Mouse (Mus musculus) gastrocnemius, postnatal 10 days (tissue): ENCODE results near the gene Ppp2r5a. TPM values are rescaled to one million over a fixed set of nuclear protein-coding genes. Genes with fewer than 3 reads are reported as not detected.
"Not testable (repeated sequence)": the region's sequence is repeated elsewhere in the genome, so short reads cannot be mapped to it uniquely, and the experiment has no call there.

ENCODE experiments used
- DNase-seq: peaks from one replicate; pipeline ENCODE4 v3.0.0; 2021; ENCODE audit warnings: mixed read lengths
- long read RNA-seq, 2 experiments: library from polyadenylated mRNA; stranded (forward); transcript quantifications; one replicate each; pipeline ENCODE4 v2.0.0; 2021
- total RNA-seq, 2 experiments: library from RNA; stranded (reverse); gene quantifications; 2 replicates each; pipeline ENCODE4 v1.2.3; 2021

Gene Ppp2r5a
- 10 to 100 TPM; 68.2 to 69.3 TPM for total RNA-seq
- long read RNA-seq, experiment 1, transcript Ppp2r5a-201 (13 exons, 3,088 nt), result major isoform, 137 of 150 reads
- long read RNA-seq, experiment 1, partial matches to known transcripts, result 6 of 150 reads
- long read RNA-seq, experiment 1, other reads (novel, unspliced or antisense), result 7 of 150 reads
- long read RNA-seq, experiment 2, transcript Ppp2r5a-201 (13 exons, 3,088 nt), result major isoform, 125 of 146 reads
- long read RNA-seq, experiment 2, partial matches to known transcripts, result 5 of 146 reads
- long read RNA-seq, experiment 2, other reads (novel, unspliced or antisense), result 16 of 146 reads

- no peak for DNase-seq
Observed at GRCm38 (mm10) chr1:191403074-191403473, at the start of gene Ppp2r5a. Gene Ppp2r5a, minus strand, starts transcription at chr1:191403272.

- no peak for DNase-seq
Observed at GRCm38 (mm10) chr1:191450614-191451013, 47.5 kb upstream of the Ppp2r5a start.

- DNase-seq, result no peak
Observed at GRCm38 (mm10) chr1:191449537-191449936, 46.5 kb upstream of the Ppp2r5a start.

- no peak for DNase-seq
Observed at GRCm38 (mm10) chr1:191447391-191448016, 44.4 kb upstream of the Ppp2r5a start.

- no peak for DNase-seq
Observed at GRCm38 (mm10) chr1:191446307-191446706, 43.2 kb upstream of the Ppp2r5a start.

- no peak for DNase-seq
Observed at GRCm38 (mm10) chr1:191445831-191446258, 42.8 kb upstream of the Ppp2r5a start.

- no peak for DNase-seq
Observed at GRCm38 (mm10) chr1:191445401-191445800, 42.3 kb upstream of the Ppp2r5a start.

GRCm38 (mm10) chr1:191444467-191444866 is 41.4 kb upstream of the Ppp2r5a start:
- DNase-seq, result no peak

GRCm38 (mm10) chr1:191439011-191439410 is 35.9 kb upstream of the Ppp2r5a start:
- DNase-seq, result no peak

GRCm38 (mm10) chr1:191438546-191438945 is 35.5 kb upstream of the Ppp2r5a start:
- DNase-seq, result no peak

- no peak for DNase-seq
Observed at GRCm38 (mm10) chr1:191436647-191437046, 33.6 kb upstream of the Ppp2r5a start.

GRCm38 (mm10) chr1:191435359-191435758 is 32.3 kb upstream of the Ppp2r5a start:
- DNase-seq, result peak; percentile 69

GRCm38 (mm10) chr1:191432531-191432930 is 29.5 kb upstream of the Ppp2r5a start:
- no peak for DNase-seq

- no peak for DNase-seq
Observed at GRCm38 (mm10) chr1:191432023-191432422, 29.0 kb upstream of the Ppp2r5a start.

- DNase-seq, result no peak
Observed at GRCm38 (mm10) chr1:191430121-191430520, 27.0 kb upstream of the Ppp2r5a start.

GRCm38 (mm10) chr1:191425884-191426283 is 22.8 kb upstream of the Ppp2r5a start:
- no peak for DNase-seq

- DNase-seq, result no peak
Observed at GRCm38 (mm10) chr1:191423201-191423600, 20.1 kb upstream of the Ppp2r5a start.

- not testable (repeated sequence) for DNase-seq
Observed at GRCm38 (mm10) chr1:191422714-191423113, 19.6 kb upstream of the Ppp2r5a start.

- DNase-seq, result no peak
Observed at GRCm38 (mm10) chr1:191422164-191422563, 19.1 kb upstream of the Ppp2r5a start.

GRCm38 (mm10) chr1:191421426-191421999 is 18.4 kb upstream of the Ppp2r5a start:
- no peak for DNase-seq

- peak; percentile 30 for DNase-seq
Observed at GRCm38 (mm10) chr1:191420930-191421404, 17.9 kb upstream of the Ppp2r5a start.

- peak; percentile 45 for DNase-seq
Observed at GRCm38 (mm10) chr1:191419991-191420751, 17.1 kb upstream of the Ppp2r5a start.

- no peak for DNase-seq
Observed at GRCm38 (mm10) chr1:191419421-191419820, 16.3 kb upstream of the Ppp2r5a start.
